Mouse (Mus musculus) megakaryocyte, embryonic 14.5 days (primary cell): Measurements from ENCODE around the gene Krt42.

Experiments used
- FLI1 ChIP-seq: IDR thresholded peaks from 2 replicates; pipeline ENCODE4 v1.6.1; 2012; ENCODE audit warnings: low read length, inconsistent platforms, mixed read lengths
- GATA1 ChIP-seq: IDR thresholded peaks from 3 replicates; pipeline ENCODE4 v1.6.1; 2012; ENCODE audit warnings: mixed read lengths, low read length, inconsistent platforms, borderline replicate concordance

- TF ChIP-seq FLI1, result no peak
- no peak for TF ChIP-seq GATA1
Measured at GRCm38 (mm10) chr11:100255514-100255913, 14.2 kb downstream of the Krt42 start.
